Mouse (Mus musculus): Measurements from ENCODE around the gene Slc5a11.

Gene Slc5a11

GRCm38 (mm10) chr7:123215138-123215537 lies 558 bp downstream of the Slc5a11 start:
- DNase-seq, result no peak

- peak; percentile 67 to 83 for DNase-seq
Observed at GRCm38 (mm10) chr7:123217448-123218354, 3.1 kb downstream of the Slc5a11 start.

GRCm38 (mm10) chr7:123218620-123219019 lies 4.0 kb downstream of the Slc5a11 start:
- no peak for DNase-seq

GRCm38 (mm10) chr7:123219781-123220632 lies 5.4 kb downstream of the Slc5a11 start:
- no peak for DNase-seq

- DNase-seq, result no peak
Observed at GRCm38 (mm10) chr7:123220633-123220942, 6.0 kb downstream of the Slc5a11 start.

GRCm38 (mm10) chr7:123224076-123224475 lies 9.5 kb downstream of the Slc5a11 start:
- peak; percentile 30 to 41 for DNase-seq

GRCm38 (mm10) chr7:123225159-123225558 lies 10.6 kb downstream of the Slc5a11 start:
- peak in 1 of 2 experiments; percentile 43 for DNase-seq

GRCm38 (mm10) chr7:123235449-123235848 lies 20.9 kb downstream of the Slc5a11 start:
- DNase-seq, result no peak

- DNase-seq, result no peak
Observed at GRCm38 (mm10) chr7:123238621-123239020, 24.0 kb downstream of the Slc5a11 start.

GRCm38 (mm10) chr7:123240064-123240463 lies 25.5 kb downstream of the Slc5a11 start:
- DNase-seq, result no peak

GRCm38 (mm10) chr7:123242241-123242640 lies 27.7 kb downstream of the Slc5a11 start:
- no peak for DNase-seq

GRCm38 (mm10) chr7:123244833-123245232 lies 30.3 kb downstream of the Slc5a11 start:
- DNase-seq, result no peak

GRCm38 (mm10) chr7:123246504-123247084 lies 32.0 kb downstream of the Slc5a11 start:
- no peak for DNase-seq

- peak in 1 of 2 experiments; percentile 6 for DNase-seq
Observed at GRCm38 (mm10) chr7:123248166-123248565, 33.6 kb downstream of the Slc5a11 start.

- no peak for DNase-seq
Observed at GRCm38 (mm10) chr7:123251343-123251742, 36.8 kb downstream of the Slc5a11 start.

GRCm38 (mm10) chr7:123253396-123253795 lies 38.8 kb downstream of the Slc5a11 start:
- DNase-seq, result no peak

GRCm38 (mm10) chr7:123254196-123254970 lies 39.8 kb downstream of the Slc5a11 start:
- no peak for DNase-seq

- no peak for DNase-seq
Observed at GRCm38 (mm10) chr7:123258103-123258502, 43.5 kb downstream of the Slc5a11 start.

GRCm38 (mm10) chr7:123273056-123273455 lies 58.5 kb downstream of the Slc5a11 start:
- DNase-seq, result no peak

- DNase-seq, result no peak
Observed at GRCm38 (mm10) chr7:123276568-123276967, 62.0 kb downstream of the Slc5a11 start.

- DNase-seq, result no peak
Observed at GRCm38 (mm10) chr7:123279797-123280196, 65.2 kb downstream of the Slc5a11 start.

- no peak for DNase-seq
Observed at GRCm38 (mm10) chr7:123283826-123284225, 69.2 kb downstream of the Slc5a11 start.

- no peak for DNase-seq
Observed at GRCm38 (mm10) chr7:123285896-123286295, 71.3 kb downstream of the Slc5a11 start.
